Mouse (Mus musculus): ENCODE results near the gene Chpf.

Chpf gene

GRCm38 (mm10) chr1:75478916-75479634 lies at the start of gene Chpf, which contains the start of gene Tmem198:
Gene Chpf (minus strand): TSS chr1:75479307.
Gene Tmem198 (plus strand): TSS chr1:75479532.
- peak; percentile 96 for DNase-seq (ENCODE audit: low spot score)

GRCm38 (mm10) chr1:75524679-75525078 lies 45.6 kb upstream of the Chpf start:
- DNase-seq (ENCODE audit: low spot score): no peak

- DNase-seq (ENCODE audit: low spot score): peak; percentile 94
Observed at GRCm38 (mm10) chr1:75521321-75522031, 42.4 kb upstream of the Chpf start, which contains the start of gene Stk11ip. Gene Stk11ip (plus strand): TSS chr1:75521529.

- DNase-seq (ENCODE audit: low spot score): no peak
Observed at GRCm38 (mm10) chr1:75519576-75519975, 40.5 kb upstream of the Chpf start.

GRCm38 (mm10) chr1:75518427-75518826 lies 39.3 kb upstream of the Chpf start:
- no peak for DNase-seq (ENCODE audit: low spot score)

- no peak for DNase-seq (ENCODE audit: low spot score)
Observed at GRCm38 (mm10) chr1:75517984-75518383, 38.9 kb upstream of the Chpf start.

- DNase-seq (ENCODE audit: low spot score): no peak
Observed at GRCm38 (mm10) chr1:75516703-75517380, 37.7 kb upstream of the Chpf start.

GRCm38 (mm10) chr1:75512550-75512949 lies 33.4 kb upstream of the Chpf start:
- DNase-seq (ENCODE audit: low spot score): no peak

GRCm38 (mm10) chr1:75511437-75512210 lies 32.5 kb upstream of the Chpf start:
- no peak for DNase-seq (ENCODE audit: low spot score)

- no peak for DNase-seq (ENCODE audit: low spot score)
Observed at GRCm38 (mm10) chr1:75510154-75510553, 31.0 kb upstream of the Chpf start.

GRCm38 (mm10) chr1:75509586-75509985 lies 30.5 kb upstream of the Chpf start:
- DNase-seq (ENCODE audit: low spot score): no peak

GRCm38 (mm10) chr1:75507006-75507405 lies 27.9 kb upstream of the Chpf start, which contains the start of gene Inha:
Gene Inha (plus strand): TSS chr1:75507077.
- DNase-seq (ENCODE audit: low spot score): no peak

GRCm38 (mm10) chr1:75505956-75506831 lies 27.1 kb upstream of the Chpf start, which contains the start of gene Obsl1:
Gene Obsl1 (minus strand): TSS chr1:75506452.
- peak; percentile 41 for DNase-seq (ENCODE audit: low spot score)

GRCm38 (mm10) chr1:75505159-75505955 lies 26.2 kb upstream of the Chpf start:
- peak; percentile 53 for DNase-seq (ENCODE audit: low spot score)

GRCm38 (mm10) chr1:75504256-75505045 lies 25.3 kb upstream of the Chpf start:
- no peak for DNase-seq (ENCODE audit: low spot score)

- DNase-seq (ENCODE audit: low spot score): no peak
Observed at GRCm38 (mm10) chr1:75503651-75503980, 24.5 kb upstream of the Chpf start.

- DNase-seq (ENCODE audit: low spot score): no peak
Observed at GRCm38 (mm10) chr1:75502945-75503650, 24.0 kb upstream of the Chpf start.

- DNase-seq (ENCODE audit: low spot score): no peak
Observed at GRCm38 (mm10) chr1:75501905-75502304, 22.8 kb upstream of the Chpf start.

- DNase-seq (ENCODE audit: low spot score): no peak
Observed at GRCm38 (mm10) chr1:75499441-75499840, 20.3 kb upstream of the Chpf start.
